Mouse (Mus musculus) left cerebral cortex, adult 9 months (tissue): Measurements from ENCODE around the gene Ninl.
A peak's percentile ranks its signal among the peaks of the same experiment; 100 is the strongest.

Source experiments
- DNase-seq, 2 experiments: peaks; one replicate each; pipeline ENCODE4 v3.0.0; 2022; ENCODE audit warnings: low spot score in 2 of 2

The Ninl gene

GRCm38 (mm10) chr2:150999021-150999420 lies 40.2 kb downstream of the Ninl start:
- DNase-seq = no peak

DNA sequence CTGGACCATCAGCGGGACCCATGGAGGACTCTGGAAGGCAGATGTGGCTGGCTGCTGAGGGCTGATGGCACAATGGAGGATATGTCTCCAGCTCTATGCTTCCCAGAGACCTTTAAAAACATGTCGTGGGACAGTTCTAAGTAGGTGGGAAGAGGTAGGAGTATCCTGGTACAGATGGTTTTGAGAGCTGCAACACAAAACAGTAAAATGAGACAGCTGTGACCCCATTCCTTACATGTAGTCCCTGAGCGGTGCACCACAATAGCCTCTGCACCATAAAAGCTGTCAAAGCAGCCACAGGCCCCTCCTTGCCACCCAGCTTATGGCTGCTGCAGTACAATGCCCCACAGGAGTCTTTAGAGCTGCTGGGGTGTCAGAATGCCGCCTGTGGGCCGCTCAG lies 41.6 kb downstream of the Ninl start:
- DNase-seq = no peak

GRCm38 (mm10) chr2:150995324-150995723 lies 43.9 kb downstream of the Ninl start:
- no peak for DNase-seq

- no peak for DNase-seq
Measured at GRCm38 (mm10) chr2:150991050-150991449, 48.1 kb downstream of the Ninl start.

DNA sequence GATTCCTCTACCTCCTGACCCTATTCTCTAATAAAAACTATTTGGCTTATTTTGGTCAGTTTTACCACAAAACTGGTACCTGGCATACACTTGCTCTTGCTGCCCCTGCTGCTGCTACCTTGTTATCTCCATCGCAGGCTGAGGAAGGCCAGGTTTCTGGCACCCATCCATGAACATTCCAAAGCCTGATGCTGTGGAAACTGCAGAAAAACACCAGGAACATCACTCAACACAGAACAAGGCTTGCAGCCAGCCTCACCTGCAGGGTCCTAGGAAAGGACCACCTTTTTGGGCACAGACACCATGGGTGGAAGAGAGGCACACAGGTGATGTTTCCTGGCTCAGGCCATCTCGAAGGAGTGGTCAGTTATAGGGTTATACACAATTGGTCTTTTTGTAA lies 48.7 kb downstream of the Ninl start:
- DNase-seq = no peak

GRCm38 (mm10) chr2:150985359-150985758 lies 53.8 kb downstream of the Ninl start:
- no peak for DNase-seq

- no peak for DNase-seq
Measured at GRCm38 (mm10) chr2:150982051-150982450, 57.1 kb downstream of the Ninl start.

DNA sequence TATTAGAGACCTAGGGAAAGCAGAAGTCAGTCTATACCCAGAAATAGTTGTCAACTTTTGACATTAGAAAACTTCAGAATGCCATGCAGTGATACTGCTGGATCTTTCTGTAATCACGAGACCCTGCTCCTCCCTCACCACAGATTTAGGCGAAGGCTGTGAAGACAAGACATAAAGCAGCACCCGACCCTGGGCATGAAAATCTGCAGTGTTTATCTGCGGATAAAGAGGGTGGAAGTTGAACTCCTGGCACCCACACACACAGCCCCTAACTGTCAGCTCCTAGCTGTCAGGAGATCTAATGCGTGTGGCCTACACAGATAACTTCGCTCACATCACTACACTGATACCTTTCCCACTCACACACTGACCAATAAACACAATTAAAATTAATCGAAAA lies 57.7 kb downstream of the Ninl start:
- no peak for DNase-seq

- DNase-seq = no peak
Measured at GRCm38 (mm10) chr2:150979861-150980620, 59.1 kb downstream of the Ninl start.

GRCm38 (mm10) chr2:150978791-150979190 lies 60.4 kb downstream of the Ninl start:
- DNase-seq = no peak

- no peak for DNase-seq
Measured at GRCm38 (mm10) chr2:150977676-150978075, 61.5 kb downstream of the Ninl start.

GRCm38 (mm10) chr2:150976871-150977270 lies 62.3 kb downstream of the Ninl start:
- no peak for DNase-seq

GRCm38 (mm10) chr2:150973401-150974115 lies 65.6 kb downstream of the Ninl start:
- no peak for DNase-seq

DNA sequence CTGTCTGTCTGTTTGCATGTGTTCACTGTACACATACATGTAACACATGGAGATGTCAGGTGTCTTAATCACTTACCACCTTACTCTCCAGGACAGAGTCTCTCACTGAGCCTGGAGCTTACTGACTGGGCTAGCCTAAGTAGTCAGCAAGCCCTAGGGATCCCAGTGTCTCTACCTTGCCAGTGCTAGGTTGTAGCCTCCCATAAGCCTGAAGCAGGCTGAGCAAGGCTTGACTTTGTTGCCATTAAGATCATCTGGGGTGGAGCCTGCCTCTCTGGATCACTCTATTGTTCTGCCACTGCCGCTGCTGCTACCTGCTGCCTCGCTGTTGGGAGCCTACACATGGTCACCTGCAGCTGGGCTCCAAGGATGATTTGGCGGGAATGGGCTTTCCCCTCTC lies 66.5 kb downstream of the Ninl start:
- DNase-seq = no peak

DNA sequence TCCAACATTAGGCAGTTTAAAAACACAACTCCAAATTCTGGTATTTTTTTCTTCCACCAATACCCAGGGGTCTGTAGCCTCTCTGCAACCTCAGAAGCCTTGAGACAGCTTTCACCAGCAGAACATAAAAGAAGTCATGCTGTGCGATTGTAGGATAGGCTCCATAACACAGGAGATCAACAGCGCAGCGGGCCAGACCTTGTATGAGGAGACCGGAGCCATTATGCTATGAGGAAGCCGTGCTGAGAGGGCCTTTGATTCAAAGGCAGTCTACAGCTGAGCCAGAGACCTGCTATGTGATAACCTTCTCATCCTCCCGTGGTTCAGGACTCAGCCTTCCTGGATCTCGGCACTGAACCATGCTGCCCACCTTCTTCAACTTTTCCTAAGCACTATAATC lies 67.3 kb downstream of the Ninl start:
- DNase-seq = no peak

DNA sequence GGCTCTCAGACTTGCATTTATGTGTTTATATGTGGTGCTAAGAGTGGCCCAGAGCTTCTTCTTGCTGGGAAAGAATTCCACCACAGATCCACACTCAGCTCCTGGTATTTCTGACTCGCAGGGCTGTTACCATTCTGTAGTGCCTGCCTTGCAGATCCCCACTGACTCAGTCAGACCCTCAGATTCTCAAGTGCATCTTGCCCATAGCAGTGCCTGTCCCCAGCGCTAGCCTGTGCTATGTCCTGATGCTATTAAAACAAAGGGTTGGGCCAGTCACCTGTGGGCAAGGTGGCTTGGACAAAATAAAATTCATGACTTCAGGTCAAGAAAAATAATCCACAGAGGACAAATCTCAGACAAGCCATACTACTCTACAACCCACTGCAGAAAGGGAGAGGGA lies 70.0 kb downstream of the Ninl start:
- DNase-seq = no peak

GRCm38 (mm10) chr2:150967491-150967890 lies 71.7 kb downstream of the Ninl start:
- no peak for DNase-seq

DNA sequence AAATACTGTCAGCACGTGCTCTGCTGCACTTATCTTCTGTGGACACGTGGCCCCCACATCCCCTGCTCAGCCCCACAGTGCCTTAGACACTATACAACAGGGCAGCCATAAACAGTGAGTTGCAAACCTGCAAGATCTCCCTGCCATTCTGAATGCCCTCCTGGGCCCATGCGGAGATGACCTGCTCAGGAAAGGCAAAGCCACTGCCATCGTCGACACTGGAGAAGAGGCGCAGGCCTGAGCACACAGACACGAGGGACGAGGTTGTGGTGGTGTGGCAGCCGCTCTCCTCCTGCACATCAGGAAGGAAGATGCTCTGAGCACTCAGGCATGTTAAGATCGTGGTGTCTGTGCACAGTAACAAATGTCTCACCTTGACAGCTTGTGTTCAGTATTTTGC lies 73.2 kb downstream of the Ninl start:
- DNase-seq = no peak

DNA sequence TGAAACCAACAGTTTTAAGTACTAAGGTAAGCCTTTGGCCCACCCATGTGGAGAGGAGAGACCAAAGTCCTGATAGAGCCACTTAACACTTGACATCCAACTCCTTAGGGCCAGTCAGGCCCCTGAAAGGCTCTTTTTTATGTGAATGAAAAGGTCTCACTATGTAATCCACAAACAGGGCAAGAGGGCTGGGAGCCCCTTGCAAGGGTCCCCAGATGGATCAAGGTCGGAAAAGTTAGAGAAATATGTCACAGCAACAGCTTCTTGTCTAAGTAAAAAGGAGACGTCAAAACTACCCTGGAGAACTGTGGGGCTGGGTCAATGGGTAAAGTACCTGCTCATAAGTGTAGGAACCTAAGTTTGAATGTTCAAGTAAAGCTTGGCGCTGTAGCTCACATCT lies 74.5 kb downstream of the Ninl start:
- no peak for DNase-seq

GRCm38 (mm10) chr2:150963246-150963645 lies 75.9 kb downstream of the Ninl start:
- DNase-seq = no peak

DNA sequence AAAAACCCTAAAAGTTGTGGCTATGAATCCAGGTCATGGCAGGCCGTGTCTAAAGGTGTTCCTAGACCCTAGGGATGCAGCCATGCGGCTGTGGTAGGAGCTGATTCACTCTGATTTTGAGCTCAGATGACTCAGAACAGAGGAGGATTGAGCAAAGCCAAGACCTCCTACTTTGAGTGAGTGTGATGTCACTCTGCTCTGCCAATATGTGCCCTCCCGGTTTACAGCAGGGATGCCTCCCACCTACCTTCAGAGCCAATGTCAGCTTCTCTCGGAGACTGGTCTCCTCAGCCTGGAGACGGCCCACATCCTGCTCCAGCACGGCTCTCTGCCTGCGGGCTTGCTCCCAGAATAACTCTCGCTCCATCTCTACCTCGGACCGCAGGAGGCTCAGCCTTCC lies 79.7 kb downstream of the Ninl start:
- peak; percentile 15 to 50 for DNase-seq

DNA sequence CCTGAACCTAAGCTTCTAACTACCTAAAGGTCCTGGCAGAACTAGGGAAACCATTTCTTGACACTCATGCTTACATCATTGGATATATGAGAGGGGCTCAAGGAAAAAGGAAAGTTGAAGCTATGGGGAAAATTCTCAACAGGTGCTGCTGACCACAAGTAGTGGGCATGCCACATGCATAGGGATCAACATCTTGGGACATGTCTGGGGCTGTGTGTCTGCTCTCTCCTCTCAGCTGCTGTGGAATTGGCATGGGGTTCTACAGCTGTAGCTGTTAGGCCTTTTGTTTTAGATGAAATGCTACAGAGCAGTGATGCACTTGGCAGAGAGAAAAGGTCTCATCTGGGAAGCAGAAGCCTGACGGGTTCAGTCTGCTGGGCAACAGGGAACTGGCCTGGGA lies 83.3 kb downstream of the Ninl start:
- DNase-seq = no peak

DNA sequence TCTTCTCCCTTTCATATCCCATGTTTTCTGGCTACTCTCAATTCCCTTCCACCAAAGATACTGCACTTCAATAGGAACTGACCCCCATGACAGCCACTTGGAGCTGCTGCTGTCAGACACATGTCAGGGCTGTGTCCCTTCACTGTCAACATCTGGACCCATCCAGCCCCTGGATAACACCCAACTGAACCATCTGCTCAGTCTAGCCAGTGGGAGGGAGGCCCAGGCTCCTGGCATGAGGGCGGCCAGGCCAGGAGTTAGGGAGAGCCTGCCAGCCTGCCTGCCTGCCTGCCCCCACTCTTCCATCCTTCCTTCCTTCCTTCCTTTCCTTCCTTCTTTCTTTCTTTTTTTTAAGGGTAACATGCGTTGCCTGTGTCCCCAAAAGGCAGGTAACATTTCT lies 88.0 kb downstream of the Ninl start:
- DNase-seq = no peak
